Mouse (Mus musculus): Measurements from ENCODE around the gene Mrpl27. TPM values are rescaled to one million over a fixed set of nuclear protein-coding genes. Genes with fewer than 3 reads are reported as not detected.
"Not testable (repeated sequence)": the region's sequence is repeated elsewhere in the genome, so short reads cannot be mapped to it uniquely, and the experiment has no call there.

Gene Mrpl27
- 109 and 134 TPM in 2 replicates for polyA plus RNA-seq (2015; fragmentation: Nextera tagmentation; extraction: Ambion mirVana)

DNA sequence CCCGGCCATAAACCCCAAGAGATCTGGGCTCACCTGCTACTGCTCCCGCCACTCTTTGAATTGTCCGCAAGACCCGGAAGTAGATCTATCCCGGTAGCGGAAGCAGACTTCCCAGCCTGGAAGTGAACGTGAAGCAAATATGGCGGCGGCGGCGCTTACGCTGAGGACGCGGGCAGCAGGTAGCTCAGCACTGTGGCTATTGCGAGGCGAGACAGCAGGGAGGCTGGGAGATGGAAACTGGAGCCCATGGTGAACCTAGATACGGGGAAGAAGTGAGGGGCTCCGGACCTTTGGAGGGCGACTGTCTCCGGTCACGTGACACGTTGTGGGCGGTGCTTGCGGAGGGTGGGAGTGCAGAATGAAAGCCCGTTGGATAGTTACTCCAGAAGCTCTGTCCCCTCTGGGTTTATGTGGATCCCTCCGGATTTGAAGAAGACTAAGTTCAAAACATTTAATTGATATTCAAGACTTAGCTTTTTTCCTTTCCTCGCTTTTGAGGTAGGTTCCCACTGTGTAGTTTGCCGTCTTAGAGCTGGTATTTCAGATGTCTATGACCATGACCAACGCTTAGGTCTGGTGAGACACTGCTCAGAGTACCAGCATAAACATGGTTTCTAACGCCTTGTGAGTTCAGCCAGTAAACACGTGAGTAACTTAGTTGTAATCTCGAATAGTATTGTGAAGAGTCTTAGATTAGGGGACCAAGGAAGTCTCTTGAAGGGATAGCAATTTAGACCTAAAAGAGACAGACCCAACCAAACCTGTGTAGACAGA is at the start of gene Mrpl27, which contains the start of gene Eme1:
Mrpl27 (plus strand) TSS at position 105 of the 774 bp plus-strand sequence.
Eme1 (minus strand) TSS at position 302 of the 774 bp plus-strand sequence.
- DNase-seq (ENCODE audit: low spot score): peak; percentile 81

DNA sequence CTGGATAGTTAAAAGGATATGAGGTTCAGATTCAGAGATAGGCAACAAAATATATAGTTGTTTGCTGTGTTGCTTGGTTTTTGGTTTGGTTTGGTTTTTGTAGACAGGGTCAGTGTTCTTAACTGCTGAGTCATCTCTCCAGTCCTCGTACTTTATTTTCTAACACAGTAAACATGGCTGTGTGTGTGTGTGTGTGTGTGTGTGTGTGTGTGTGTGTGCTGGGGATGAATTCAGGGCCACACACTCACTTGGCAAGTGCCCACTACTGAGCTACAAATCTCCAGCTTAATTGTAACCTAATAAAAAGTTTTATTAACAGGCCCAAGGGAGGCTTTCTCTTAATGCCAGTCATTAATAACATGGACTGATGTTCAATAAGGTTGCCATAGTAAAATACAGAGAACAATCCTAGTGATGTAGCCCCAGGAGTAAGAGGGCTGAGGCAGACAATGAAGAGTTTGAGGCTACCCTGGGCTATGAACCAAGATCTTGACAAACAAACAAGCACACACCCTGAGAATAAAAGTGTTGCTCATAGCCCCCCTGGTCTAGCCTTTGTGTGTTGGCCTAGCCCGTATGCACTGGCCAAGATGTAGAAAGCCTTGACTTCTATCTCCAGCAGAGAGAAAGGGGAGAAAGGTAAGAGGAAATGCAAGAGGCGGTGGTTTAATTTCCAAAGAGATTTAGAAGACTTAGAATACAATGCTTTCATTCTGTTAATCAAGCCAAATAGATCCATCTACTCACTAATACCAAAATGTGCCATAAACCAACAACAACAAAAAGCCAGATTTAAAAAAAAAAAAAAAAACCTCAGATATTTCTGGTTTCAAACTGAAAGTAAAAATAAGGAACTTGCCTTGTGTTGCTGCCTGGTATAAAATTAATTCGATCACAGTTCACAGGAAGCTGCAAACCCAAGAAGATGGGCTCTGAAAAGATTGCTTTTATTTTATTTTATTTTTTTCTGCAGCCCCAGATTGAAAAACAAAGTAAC is 42.5 kb upstream of the Mrpl27 start:
- DNase-seq (ENCODE audit: low spot score): no peak

DNA sequence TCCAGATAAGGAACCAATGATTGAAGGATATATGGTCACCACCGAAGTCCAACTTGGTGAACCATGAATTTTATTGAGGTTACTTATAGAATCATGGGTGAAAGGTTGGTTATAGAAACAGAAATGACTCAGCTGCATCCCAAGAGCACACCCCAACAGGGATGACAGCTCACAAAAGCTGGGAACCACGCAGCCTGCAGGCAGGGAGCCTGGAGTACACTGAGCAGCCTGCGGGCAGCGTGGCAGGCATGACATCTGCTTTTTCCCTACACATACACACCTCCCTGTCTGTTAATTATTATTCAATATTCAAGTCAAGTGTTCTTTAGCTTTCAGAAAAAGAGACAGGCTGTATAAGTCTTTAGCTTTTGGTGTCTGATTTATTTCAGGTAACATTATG is 39.0 kb upstream of the Mrpl27 start:
- no peak for DNase-seq (ENCODE audit: low spot score)

DNA sequence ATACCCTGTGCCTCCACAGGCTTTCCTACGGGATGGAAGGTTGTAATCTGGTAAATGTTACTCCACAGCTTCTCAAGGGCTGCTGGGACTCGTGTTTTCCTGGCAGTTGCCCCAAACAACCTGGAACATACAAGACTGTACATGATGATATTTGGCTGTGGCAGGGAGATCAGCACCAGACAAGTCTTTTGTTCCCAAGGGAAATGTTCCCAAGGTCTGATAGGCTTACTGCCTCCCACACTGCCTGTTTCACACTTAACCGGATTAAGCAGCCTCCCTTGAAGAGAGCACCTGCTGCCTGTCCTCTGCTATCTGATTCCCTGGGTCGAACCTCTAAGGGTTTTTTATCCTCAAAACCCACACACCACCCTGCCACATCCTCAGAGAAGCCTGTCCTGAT is 38.1 kb upstream of the Mrpl27 start:
- DNase-seq (ENCODE audit: low spot score): no peak

DNA sequence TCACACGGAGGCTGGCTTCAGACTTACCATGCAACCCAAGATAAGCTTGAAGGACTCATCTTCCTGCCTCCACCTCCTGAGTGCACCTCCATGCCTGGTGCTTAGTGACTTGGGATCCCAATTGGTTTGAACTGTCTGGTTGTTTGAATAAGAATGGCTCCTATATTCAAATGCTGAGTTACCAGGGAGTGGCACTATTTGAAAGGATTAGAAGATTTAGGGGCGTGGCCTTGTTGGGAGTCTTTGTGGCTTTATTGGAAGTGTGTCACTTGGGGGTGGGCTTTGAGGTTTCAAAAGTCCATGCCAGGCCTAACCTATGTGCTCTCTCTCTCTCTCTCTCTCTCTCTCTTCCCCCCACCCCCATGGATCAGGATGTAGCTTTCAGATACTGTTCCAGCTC is 35.9 kb upstream of the Mrpl27 start:
- no peak for DNase-seq (ENCODE audit: low spot score)

DNA sequence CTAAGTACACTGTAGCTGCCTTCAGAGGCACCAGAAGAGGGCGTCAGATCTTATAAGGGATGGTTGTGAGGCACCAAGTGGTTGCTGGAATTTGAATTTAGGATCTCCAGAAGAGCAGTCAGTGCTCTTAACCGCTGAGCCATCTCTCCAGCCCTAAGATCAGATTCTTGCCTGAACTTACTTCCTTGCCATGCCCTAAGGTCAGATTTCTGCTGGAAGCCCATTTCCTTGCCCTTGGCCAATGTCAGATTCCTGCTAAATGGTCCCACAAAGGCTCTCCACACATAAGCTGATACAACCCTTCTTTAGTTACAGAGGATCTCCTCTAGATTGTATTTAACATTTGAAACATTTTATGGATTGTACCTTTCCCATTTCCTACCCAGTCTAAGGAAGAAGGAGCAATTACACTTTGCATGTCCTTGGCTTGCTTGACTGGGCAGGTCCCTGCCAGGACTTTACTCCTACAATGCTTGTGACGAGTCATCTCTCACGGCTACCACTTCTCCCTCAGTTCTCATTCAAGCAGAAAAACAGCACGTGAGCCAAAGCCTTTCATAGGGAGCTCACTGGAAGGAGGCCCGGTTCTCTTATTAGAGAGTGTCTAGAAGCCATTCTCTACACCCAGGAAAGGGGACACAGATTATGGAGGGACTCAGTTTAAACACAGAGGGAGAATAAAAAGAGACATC is 32.7 kb upstream of the Mrpl27 start:
- DNase-seq (ENCODE audit: low spot score): no peak

DNA sequence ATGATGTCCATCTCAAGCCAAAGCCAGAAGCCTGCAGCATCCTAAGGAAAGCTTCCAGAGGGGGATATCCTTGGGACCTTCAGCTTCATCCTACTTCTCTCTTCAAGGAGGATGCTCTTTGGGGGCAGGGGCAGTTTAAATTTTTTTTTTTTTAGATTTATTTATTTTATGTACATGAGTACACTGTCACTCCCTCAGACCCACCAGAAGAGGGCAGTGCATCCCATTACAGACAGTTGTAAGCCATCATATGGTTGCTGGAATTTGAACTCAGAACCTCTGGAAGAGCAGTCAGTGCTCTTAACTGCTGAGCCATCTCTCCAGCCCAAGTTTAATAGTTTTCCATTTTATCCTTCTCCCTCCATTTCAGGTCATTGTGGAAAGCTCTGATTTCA is 32.1 kb upstream of the Mrpl27 start:
- no peak for DNase-seq (ENCODE audit: low spot score)

DNA sequence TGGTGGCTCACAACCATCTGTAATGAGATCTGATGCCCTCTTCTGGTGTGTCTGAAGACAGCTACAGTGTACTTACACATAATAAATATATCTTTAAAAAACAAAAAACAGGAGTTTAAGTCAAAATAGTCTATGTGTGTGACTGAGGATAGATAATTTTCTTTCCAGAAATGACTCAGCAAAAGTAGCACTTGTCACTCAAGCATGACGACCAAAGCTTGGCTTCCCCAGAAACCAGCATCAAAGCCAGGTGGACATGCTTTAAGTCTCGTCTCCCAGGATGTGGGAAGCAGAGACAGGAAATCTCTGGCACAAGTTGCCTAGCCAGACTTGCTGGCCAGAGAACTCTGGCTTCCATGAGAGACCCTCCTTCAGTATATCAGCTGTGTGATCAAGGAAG is 31.4 kb upstream of the Mrpl27 start:
- DNase-seq (ENCODE audit: low spot score): no peak

DNA sequence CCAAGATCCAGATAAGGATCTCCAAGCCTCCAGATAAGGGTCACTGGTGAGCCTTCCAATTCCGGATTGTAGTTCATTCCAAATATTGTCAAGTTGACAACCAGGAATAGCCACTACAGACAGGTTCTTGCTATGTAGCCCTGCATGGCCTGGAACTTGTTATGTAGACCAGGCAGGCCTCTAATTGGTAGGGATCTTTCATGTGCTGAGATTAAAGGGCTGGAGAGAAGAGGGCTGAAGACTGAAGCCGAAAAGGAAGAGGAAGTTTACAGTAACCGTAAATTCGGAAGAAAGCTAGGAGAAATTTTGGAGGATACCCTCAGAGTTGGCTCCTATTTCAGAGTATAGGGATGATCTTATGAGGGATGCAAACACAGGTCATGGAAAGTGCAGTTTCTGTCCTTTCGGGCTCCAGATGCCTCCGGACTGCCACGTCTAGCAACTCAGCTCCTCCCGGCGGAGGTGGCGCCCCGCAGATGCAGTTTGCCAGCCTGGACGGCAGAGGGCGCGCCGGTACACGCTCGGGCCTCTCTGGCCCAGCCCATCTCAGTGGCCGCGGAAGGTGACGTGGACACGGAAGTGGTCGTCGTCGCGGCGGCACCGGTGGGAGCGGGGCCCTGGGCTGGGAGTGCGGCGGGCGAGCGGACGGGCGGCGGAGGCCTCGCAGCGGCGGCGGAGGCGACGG is 24.2 kb upstream of the Mrpl27 start, which contains the start of gene Lrrc59:
Lrrc59 (plus strand) TSS at position 569 of the 685 bp plus-strand sequence.
- peak; percentile 92 for DNase-seq (ENCODE audit: low spot score)

DNA sequence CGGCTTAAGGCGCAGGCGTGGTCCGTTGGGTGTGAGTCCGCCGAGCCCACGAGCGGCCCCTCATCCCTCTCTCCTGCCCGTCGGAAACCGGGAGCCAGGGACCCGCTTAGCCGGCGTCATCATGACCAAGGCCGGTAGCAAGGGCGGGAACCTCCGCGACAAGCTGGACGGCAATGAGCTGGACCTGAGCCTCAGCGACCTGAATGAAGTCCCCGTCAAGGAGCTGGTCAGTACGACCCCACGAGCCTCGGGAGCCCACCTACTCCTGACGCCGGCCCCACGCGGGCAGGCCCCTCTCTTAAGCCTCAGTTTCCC is 23.7 kb upstream of the Mrpl27 start:
- no peak for DNase-seq (ENCODE audit: low spot score)

DNA sequence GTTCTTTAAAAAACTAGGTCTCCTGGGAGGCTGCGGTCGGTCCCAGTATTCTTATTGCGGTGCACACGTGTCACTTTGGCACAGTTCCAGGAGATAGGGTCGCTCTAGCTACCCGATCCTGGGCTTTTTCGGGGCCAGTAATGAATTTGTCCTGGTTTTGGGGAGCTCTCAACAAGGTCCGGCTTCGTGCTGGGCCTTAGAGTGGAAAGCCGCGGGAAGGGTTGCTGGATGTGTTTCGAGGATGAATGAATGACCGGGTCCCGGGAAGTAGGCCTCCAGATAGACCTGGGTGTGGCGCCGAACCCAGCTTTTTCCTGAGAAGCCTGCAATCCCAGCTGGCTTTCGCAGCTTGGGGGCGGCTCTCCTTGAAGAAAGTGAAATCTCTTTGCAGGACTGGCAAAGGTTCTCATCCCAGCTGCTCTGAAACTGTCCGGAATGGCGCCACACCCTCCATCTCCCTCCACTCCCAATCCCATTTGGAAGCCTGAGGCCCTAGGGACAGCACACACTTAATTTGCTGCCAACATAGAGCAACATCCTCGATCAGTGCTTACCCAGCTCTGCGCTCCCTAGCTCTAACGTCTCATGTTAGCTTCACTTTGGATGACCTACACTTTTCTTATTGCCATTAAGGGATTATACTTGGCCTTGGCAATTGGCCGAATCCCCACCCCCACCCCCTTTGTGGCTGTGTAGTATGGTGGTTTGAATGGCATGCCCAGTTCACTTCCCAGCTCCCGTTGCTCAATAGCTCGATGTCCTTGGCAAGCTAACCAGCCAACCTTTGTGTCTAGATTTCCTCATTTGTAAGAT is 23.2 kb upstream of the Mrpl27 start:
- DNase-seq (ENCODE audit: low spot score): peak; percentile 18

DNA sequence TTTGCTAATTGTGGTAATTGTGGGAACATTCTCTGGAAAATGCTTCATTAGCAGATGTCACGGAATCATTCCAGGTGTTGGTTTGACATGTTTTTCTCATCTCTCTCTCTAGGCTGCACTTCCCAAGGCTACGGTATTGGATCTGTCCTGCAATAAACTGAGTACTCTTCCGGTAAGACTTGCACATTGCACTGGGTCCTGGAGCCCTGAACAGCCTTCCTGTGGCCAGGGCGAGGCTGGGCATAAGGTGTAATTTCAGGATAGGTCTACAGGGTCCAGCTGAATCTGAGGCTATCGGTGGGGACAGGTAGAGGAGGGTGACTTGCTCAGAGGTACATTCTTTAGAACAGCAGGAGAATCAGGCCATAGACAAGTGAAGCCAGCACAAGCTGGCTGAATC is 21.6 kb upstream of the Mrpl27 start:
- DNase-seq (ENCODE audit: low spot score): no peak

DNA sequence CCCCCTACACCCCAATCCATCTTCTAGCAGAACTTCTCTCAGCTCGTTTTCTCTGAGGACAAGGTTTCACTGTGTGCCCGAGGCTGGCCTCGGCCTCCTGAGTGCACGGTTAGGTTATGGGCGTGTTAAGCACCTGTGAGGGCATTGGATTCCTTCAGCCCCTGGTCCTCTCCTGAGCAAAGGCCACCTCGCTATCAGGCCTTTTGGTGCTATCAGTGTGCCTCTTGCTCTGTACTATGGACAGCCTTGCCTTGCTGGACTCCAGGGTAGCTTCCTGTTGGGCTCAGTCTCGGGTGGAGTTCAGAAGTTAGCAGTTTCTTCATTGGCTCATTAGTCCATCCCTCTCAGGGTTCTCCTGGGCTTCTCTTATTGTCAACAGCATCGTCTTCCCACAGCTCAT is 20.6 kb upstream of the Mrpl27 start:
- no peak for DNase-seq (ENCODE audit: low spot score)

DNA sequence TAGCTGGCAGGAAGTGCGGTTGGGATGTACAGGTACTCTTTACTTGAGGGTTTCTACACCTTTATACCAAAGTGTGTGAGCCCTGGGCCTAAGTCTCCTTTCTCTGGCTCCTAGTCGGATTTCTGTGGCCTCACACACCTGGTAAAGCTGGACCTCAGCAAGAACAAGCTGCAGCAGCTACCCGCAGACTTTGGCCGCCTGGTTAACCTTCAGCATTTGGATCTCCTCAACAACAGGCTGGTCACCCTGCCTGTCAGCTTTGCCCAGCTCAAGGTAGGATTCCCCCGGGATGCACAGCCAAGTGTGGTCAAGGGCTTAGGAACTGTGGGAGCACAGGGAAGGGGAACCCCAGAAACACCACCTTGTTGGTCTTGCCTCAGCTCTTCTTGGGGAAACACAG is 19.1 kb upstream of the Mrpl27 start:
- no peak for DNase-seq (ENCODE audit: low spot score)

DNA sequence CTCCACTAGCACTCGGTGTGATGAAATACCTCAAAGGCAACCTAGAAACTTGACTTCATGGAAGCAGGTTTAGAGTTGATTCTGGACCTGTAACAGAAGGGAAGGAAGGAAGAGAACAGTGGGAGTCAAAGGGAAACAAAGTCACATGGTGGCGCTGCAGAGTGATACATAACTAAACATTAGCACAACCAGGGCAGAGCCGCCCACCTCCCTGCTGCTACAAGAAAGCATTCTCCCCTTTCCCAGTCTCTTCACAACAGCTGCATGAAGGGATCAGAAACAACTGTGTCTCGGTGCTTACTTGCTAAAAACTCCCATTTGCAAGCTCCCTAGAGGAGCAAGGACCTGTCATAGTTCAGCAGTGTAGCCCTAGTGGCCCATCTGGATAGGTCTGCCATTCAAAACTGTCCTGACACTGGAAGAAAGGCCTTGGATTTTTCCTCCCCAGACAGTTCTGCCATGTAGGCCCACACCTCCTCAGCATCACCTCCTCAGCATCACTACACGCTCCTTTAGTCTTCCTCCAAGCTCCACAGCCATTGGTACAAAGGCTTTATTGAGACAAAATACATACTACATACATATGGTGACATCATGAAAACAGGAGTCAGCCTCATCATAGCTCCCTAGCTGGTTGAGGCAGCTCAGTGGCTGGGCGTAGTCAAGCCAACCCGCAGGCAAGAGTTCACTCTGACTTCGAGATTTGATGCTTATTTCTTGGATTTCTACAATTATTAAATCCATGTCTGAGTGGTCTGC is 8.9 kb upstream of the Mrpl27 start:
- DNase-seq (ENCODE audit: low spot score): no peak

DNA sequence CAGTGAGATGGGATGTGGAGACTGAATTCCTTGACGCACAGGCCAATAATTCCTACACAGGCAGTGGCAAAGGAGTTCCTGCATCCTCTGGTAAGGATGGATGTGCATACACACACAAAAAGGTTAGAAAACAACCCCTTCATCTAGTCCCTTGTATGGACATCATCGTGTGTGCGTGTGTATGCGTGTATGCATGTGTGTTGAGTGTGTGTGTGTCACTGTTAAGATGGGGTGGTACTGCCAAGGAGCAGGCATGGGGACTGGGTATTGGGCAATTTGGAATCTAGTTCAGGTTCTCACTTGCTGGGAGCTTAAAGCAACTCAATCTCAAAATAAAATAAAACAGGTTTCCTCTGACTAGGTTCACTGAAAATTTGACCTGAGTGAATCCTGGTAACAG is 7.1 kb upstream of the Mrpl27 start:
- DNase-seq (ENCODE audit: low spot score): no peak

DNA sequence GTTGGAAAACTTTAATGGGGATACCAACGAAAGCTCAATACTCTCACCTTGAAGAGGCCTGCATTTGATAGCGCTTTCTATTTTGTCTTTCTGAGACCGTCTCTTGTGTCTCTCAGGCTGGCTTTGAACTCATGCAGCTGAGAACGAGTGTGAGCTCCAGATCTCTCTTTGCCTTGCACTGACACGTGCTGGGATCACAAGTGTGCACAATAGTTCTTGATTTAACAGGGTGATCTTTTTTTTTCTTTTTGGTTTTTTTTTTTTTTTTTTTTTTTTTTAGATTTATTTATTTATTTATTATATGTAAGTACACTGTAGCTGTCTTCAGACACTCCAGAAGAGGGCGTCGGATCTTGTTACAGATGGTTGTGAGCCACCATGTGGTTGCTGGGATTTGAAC is 2.3 kb upstream of the Mrpl27 start:
- not testable (repeated sequence) for DNase-seq (ENCODE audit: low spot score)

DNA sequence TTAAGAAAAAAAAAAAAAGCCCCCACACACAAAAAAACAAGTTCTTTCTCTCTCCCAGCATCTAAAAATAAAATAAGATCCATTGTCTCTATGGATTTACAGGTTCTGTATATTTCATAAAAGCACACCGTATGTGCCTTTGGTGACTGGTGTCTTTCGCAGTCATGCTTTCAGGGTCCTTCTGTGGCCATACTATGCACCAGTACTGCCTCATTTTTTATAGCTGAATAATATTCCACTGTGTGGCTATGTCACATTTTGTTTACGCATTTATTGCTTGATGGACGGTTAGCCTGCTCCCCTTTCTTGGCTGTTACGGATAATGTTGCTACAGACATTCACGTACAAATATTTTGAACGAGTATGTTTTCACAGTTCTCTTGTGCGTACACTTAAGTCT is 594 bp upstream of the Mrpl27 start:
- no peak for DNase-seq (ENCODE audit: low spot score)

DNA sequence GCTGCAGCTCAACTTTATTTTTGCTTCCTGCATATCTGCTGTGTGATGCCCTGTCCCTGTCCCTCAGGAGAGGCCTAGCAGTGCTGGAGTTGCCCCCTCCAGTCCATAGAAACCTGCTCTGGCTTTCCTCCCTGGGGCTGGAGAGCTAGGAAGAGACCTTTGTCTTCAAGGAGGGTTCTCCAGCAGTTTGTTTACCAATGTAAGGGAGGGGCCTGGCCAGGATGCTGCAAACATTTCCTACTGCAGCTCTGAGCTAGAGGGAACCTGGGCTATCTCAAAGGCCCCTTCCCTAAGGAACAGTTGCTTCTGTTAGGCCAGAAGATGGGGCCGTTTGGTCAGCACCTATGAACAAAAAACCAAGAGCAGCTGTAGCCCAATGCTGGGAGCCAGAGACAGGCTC is 7.8 kb downstream of the Mrpl27 start:
- no peak for DNase-seq (ENCODE audit: low spot score)
